Mouse (Mus musculus) myocyte (in vitro differentiated cells): ENCODE measurements around the gene BC049715. TPM values are rescaled to one million over a fixed set of nuclear protein-coding genes. Genes with fewer than 3 reads are reported as not detected.

Source experiments
- H3K27me3 ChIP-seq: one replicate; pipeline ENCODE4 v1.6.1; 2011; ENCODE audit not compliant: control insufficient read depth, insufficient read depth, insufficient read length
- H3K36me3 ChIP-seq: one replicate; pipeline ENCODE4 v1.6.1; 2011; ENCODE audit not compliant: control insufficient read depth, insufficient read depth
- H3K4me2 ChIP-seq: one replicate; pipeline ENCODE4 v1.6.1; 2011; ENCODE audit warnings: low read depth, control low read depth
- H3K4me3 ChIP-seq: one replicate; pipeline ENCODE4 v1.5.1; 2011; ENCODE audit warnings: mild to moderate bottlenecking, control low read depth, moderate library complexity
- H3K79me2 ChIP-seq: one replicate; pipeline ENCODE4 v1.6.1; 2011; ENCODE audit not compliant: control insufficient read depth, insufficient read depth
- H3ac ChIP-seq: one replicate; pipeline ENCODE4 v1.6.1; 2011; ENCODE audit not compliant: control insufficient read depth, insufficient read length
- CEBPB ChIP-seq: IDR thresholded peaks from 2 replicates; pipeline ENCODE4 v1.6.1; 2011; ENCODE audit warnings: mild to moderate bottlenecking, moderate library complexity; ENCODE audit not compliant: poor library complexity, insufficient read depth, severe bottlenecking
- E2F4 ChIP-seq: IDR thresholded peaks from one replicate; pipeline ENCODE4 v1.6.1; 2011; ENCODE audit warnings: mild to moderate bottlenecking, control low read depth, moderate library complexity; ENCODE audit not compliant: insufficient read depth
- MAX ChIP-seq: IDR thresholded peaks from one replicate; pipeline ENCODE4 v1.6.1; 2011; ENCODE audit warnings: low read depth, mild to moderate bottlenecking, control low read depth
- MYOD1 ChIP-seq, 3 experiments: IDR thresholded peaks; one replicate each; pipeline ENCODE4 v1.6.1; 2011; ENCODE audit warnings: control low read depth in 2 of 3, low read depth in 2 of 3, mild to moderate bottlenecking in 2 of 3, moderate library complexity in 1 of 3; ENCODE audit not compliant: insufficient read length in 2 of 3, control insufficient read depth in 1 of 3
- MYOG ChIP-seq, 3 experiments: IDR thresholded peaks; one replicate each; pipeline ENCODE4 v1.6.1; 2011; ENCODE audit warnings: control low read depth in 2 of 3, low read depth in 2 of 3, mild to moderate bottlenecking in 2 of 3; ENCODE audit not compliant: insufficient read length in 2 of 3, control insufficient read depth in 1 of 3, insufficient read depth in 1 of 3
- POLR2A ChIP-seq: IDR thresholded peaks from one replicate; pipeline ENCODE4 v1.6.1; 2011; ENCODE audit warnings: low read depth, mild to moderate bottlenecking, control low read depth, moderate library complexity; ENCODE audit not compliant: insufficient read length
- POLR2AphosphoS2 ChIP-seq: IDR thresholded peaks from one replicate; pipeline ENCODE4 v1.6.1; 2011; ENCODE audit warnings: low read depth, control low read depth; ENCODE audit not compliant: insufficient read length
- REST ChIP-seq: IDR thresholded peaks from one replicate; pipeline ENCODE4 v1.6.1; 2011; ENCODE audit warnings: mild to moderate bottlenecking, control low read depth, moderate library complexity; ENCODE audit not compliant: insufficient read depth, insufficient read length
- SRF ChIP-seq: IDR thresholded peaks from one replicate; pipeline ENCODE4 v1.6.1; 2011; ENCODE audit warnings: low read depth; ENCODE audit not compliant: control insufficient read depth, insufficient read length
- TCF12 ChIP-seq: IDR thresholded peaks from one replicate; pipeline ENCODE4 v1.6.1; 2011; ENCODE audit warnings: mild to moderate bottlenecking, control low read depth; ENCODE audit not compliant: poor library complexity, insufficient read depth, severe bottlenecking
- TCF3 ChIP-seq: IDR thresholded peaks from one replicate; pipeline ENCODE4 v1.6.1; 2011; ENCODE audit warnings: low read depth, control low read depth; ENCODE audit not compliant: insufficient read length
- USF1 ChIP-seq: IDR thresholded peaks from one replicate; pipeline ENCODE4 v1.6.1; 2011; ENCODE audit warnings: low read depth, mild to moderate bottlenecking, control low read depth, moderate library complexity
- polyA plus RNA-seq: library from polyadenylated mRNA; unstranded; fragments of >200 nt; fragmentation: generic; extraction: Trizol; gene quantifications from one replicate; pipeline ENCODE4 v1.2.1, GENCODE M21; 2012; ENCODE audit warnings: missing spikeins

BC049715 gene
- polyA plus RNA-seq, 1 experiment, result 0.10 TPM

DNA sequence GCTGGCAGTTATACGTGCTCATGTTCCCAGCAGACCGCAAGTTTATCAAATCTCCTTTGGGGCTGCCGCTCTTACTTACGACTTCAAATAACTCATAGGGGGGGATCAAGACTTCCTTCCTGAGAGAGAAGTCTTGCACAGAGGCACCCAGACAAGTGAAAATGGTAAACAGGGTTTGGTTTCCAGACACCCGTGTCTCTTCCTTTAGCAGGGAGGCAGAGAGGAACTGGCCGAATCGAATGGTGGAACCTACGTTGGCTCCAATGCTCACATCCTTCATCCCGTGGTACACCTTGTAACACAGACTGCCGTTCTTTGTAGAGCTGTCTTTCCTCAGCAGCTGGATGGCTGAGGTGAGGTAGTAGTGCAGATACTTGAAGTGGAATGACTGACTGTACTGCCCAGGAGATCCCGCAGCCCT, 26.9 kb downstream of the BC049715 start:
- H3ac ChIP-seq, result no peak overlapping the region
- no peaks in the 10 kb centered on the region for H3K79me2 ChIP-seq
- no peaks in the 10 kb centered on the region for H3K36me3 ChIP-seq
- TF ChIP-seq MAX (no peak), TCF3 (no peak), MYOD1 (IDR thresholded peaks at IDR 0.05; ENCODE audit: control insufficient read depth in 1 of 3, insufficient read length in 2 of 3, low read depth in 2 of 3) (no peak), REST (no peak), POLR2A (no peak), USF1 (no peak), CEBPB (no peak), MYOG (IDR thresholded peaks at IDR 0.05; ENCODE audit: control insufficient read depth in 1 of 3, insufficient read depth in 1 of 3, insufficient read length in 2 of 3, low read depth in 2 of 3) (no peak)
- H3K4me3 ChIP-seq, result no peak overlapping the region
- no peak overlapping the region for H3K4me2 ChIP-seq
- H3K27me3 ChIP-seq, result no peaks in the 10 kb centered on the region

GRCm38 (mm10) chr6:136855183-136855582, 27.8 kb downstream of the BC049715 start:
- Histone ChIP-seq H3K79me2 (no peaks in the 10 kb centered on the region), H3K27me3 (no peaks in the 10 kb centered on the region), H3K4me2 (no peak overlapping the region), H3K4me3 (no peak overlapping the region), H3ac (no peak overlapping the region), H3K36me3 (no peaks in the 10 kb centered on the region)
- TF ChIP-seq USF1 (no peak), MYOG (IDR thresholded peaks at IDR 0.05; ENCODE audit: control insufficient read depth in 1 of 3, insufficient read depth in 1 of 3, insufficient read length in 2 of 3, low read depth in 2 of 3) (no peak), E2F4 (no peak), SRF (no peak), POLR2A (no peak), POLR2AphosphoS2 (no peak), CEBPB (no peak), MAX (no peak), MYOD1 (IDR thresholded peaks at IDR 0.05; ENCODE audit: control insufficient read depth in 1 of 3, insufficient read length in 2 of 3, low read depth in 2 of 3) (no peak), REST (no peak)

DNA sequence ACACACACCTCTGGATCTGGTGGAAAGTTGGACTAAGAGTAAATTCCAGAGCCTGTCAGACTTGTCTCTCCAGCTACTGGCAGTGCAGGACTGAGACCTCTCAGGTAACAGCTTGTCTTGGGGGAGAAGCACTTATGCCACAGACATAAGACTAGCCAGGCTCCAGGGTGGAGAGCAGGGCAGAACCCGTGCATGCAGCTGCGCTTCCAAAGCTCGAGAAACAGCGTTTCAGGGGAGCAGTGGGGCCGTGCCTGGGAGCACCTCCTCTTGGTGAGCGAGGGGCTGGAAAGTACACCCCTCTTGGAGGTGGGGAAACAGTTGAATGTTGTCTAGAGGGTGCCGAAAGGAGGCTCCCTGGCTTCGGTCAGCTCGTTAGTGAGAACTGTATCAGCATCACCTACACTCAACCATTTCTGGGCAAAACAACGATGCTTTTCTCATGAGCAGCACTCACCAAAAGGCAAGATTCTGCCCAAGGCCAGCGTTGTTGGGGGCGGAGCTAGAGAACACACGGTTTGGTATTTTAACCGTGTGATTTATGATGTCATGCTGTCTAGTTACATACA, 28.7 kb downstream of the BC049715 start:
- Histone ChIP-seq H3ac (no peak overlapping the region), H3K4me2 (no peak overlapping the region), H3K4me3 (no peak overlapping the region), H3K27me3 (no peaks in the 10 kb centered on the region), H3K36me3 (no peaks in the 10 kb centered on the region), H3K79me2 (no peaks in the 10 kb centered on the region)
- TF ChIP-seq MAX (no peak), MYOG (IDR thresholded peaks at IDR 0.05; ENCODE audit: control insufficient read depth in 1 of 3, insufficient read depth in 1 of 3, insufficient read length in 2 of 3, low read depth in 2 of 3) (no peak), USF1 (no peak)

GRCm38 (mm10) chr6:136857186-136857872, 29.9 kb downstream of the BC049715 start, which contains the start of gene Art4:
Art4 (minus strand) TSS chr6:136857733.
- no peaks in the 10 kb centered on the region for H3K36me3 ChIP-seq
- no peak for TF ChIP-seq TCF3
- TF ChIP-seq TCF12, result no peak
- TF ChIP-seq SRF, result no peak
- no peak for TF ChIP-seq MAX
- no peak for TF ChIP-seq REST
- TF ChIP-seq MYOG (IDR thresholded peaks at IDR 0.05; ENCODE audit: control insufficient read depth in 1 of 3, insufficient read depth in 1 of 3, insufficient read length in 2 of 3, low read depth in 2 of 3), result no peak
- no peak for TF ChIP-seq MYOD1 (IDR thresholded peaks at IDR 0.05; ENCODE audit: control insufficient read depth in 1 of 3, insufficient read length in 2 of 3, low read depth in 2 of 3)
- TF ChIP-seq E2F4, result no peak
- TF ChIP-seq POLR2AphosphoS2, result no peak
- TF ChIP-seq CEBPB, result no peak
- TF ChIP-seq USF1, result no peak
- TF ChIP-seq POLR2A, result no peak
- no peak within 1 kb of the TSS for H3K4me3 ChIP-seq
- H3K4me2 ChIP-seq, result no peak within 1 kb of the TSS
- H3ac ChIP-seq, result no peak within 1 kb of the TSS
- no peaks in the 10 kb centered on the region for H3K27me3 ChIP-seq
- no peaks in the 10 kb centered on the region for H3K79me2 ChIP-seq

DNA sequence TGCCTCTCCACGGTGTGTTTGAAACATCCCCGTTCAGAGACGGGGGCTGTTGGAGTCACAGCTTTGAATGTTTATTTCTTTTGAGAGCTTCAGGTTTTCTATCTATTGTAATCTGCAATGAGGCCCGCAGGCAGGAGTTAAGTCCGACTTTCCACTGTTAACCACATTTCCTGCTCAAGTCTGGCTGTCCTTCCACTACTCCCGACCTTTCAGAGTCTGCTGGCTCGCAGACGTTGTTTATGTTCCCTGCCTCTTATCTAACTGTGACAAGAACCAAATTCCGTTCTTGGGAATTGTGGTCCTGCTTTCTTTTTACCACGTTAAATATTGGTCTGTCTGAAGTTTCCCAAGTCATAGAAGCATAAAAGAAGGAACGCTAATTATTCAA, 30.4 kb downstream of the BC049715 start:
- Histone ChIP-seq H3K27me3 (no peaks in the 10 kb centered on the region), H3ac (no peak overlapping the region), H3K36me3 (no peaks in the 10 kb centered on the region), H3K79me2 (no peaks in the 10 kb centered on the region), H3K4me3 (no peak overlapping the region), H3K4me2 (no peak overlapping the region)
- TF ChIP-seq TCF12, result no peak
